Mouse (Mus musculus): ENCODE results near the gene Tecpr1. TPM values are rescaled to one million over a fixed set of nuclear protein-coding genes. Genes with fewer than 3 reads are reported as not detected.

Gene Tecpr1
- total and polyA plus RNA-seq, 3 experiments = 2.8 to 6.2 (median 6.0) TPM

GRCm38 (mm10) chr5:144162080-144162812 lies 61.2 kb downstream of the Tecpr1 start:
- H3K9me3 ChIP-seq (replicated peaks; ENCODE audit: low read length) = no peaks in the 10 kb centered on the region
- H3K9ac ChIP-seq (ENCODE audit: insufficient read depth, low read depth) = no peak overlapping the region
- no peak for TF ChIP-seq POLR2A (IDR thresholded peaks at IDR 0.05; ENCODE audit: low read depth, low read length)
- TF ChIP-seq PAX5 (IDR thresholded peaks at IDR 0.05; ENCODE audit: low read length) = no peak
- TF ChIP-seq CHD1 (IDR thresholded peaks at IDR 0.05; ENCODE audit: low read depth, low read length) = no peak
- no peak for TF ChIP-seq ELF1 (IDR thresholded peaks at IDR 0.05; ENCODE audit: low read depth, low read length)
- no peak for TF ChIP-seq USF1 (IDR thresholded peaks at IDR 0.05; ENCODE audit: low read depth, low read length)
- no peak for TF ChIP-seq ZKSCAN1 (IDR thresholded peaks at IDR 0.05; ENCODE audit: borderline replicate concordance, low read depth, low read length)
- TF ChIP-seq JUN (IDR thresholded peaks at IDR 0.05; ENCODE audit: insufficient read depth, low read depth, low read length) = no peak
- no peak for TF ChIP-seq KAT2A (IDR thresholded peaks at IDR 0.05; ENCODE audit: insufficient replicate concordance, low read length)
- no peak for TF ChIP-seq RAD21 (IDR thresholded peaks at IDR 0.05; ENCODE audit: low read depth, low read length)
- TF ChIP-seq GABPA (IDR thresholded peaks at IDR 0.05; ENCODE audit: insufficient replicate concordance, low read depth, low read length) = no peak
- no peak for TF ChIP-seq POLR2AphosphoS2 (IDR thresholded peaks at IDR 0.05; ENCODE audit: low read depth, low read length)
- no peak for TF ChIP-seq EP300 (IDR thresholded peaks at IDR 0.05; ENCODE audit: low read length)
- TF ChIP-seq SIN3A (IDR thresholded peaks at IDR 0.05; ENCODE audit: low read length) = no peak
- no peak for TF ChIP-seq TBP (conservative IDR thresholded peaks at IDR 0.05; ENCODE audit: low read depth, low read length)
- TF ChIP-seq USF2 (conservative IDR thresholded peaks at IDR 0.05; ENCODE audit: low read depth, low read length) = no peak
- no peak for TF ChIP-seq ZMIZ1 (IDR thresholded peaks at IDR 0.05; ENCODE audit: low read depth, low read length)
- TF ChIP-seq MEF2A (IDR thresholded peaks at IDR 0.05; ENCODE audit: borderline replicate concordance, low read depth, low read length) = no peak
- TF ChIP-seq MYC (IDR thresholded peaks at IDR 0.05; ENCODE audit: low read depth, low read length) = no peak
- no peak for DNase-seq (ENCODE audit: extremely low read depth)
- H3K4me1 ChIP-seq (ENCODE audit: control insufficient read depth in 1 of 2, insufficient read depth in 2 of 2) = peaks cover 3 to 17% of the 10 kb centered on the region in 2 experiments
- H3K36me3 ChIP-seq (replicated peaks in 1 of 2; ENCODE audit: control insufficient read depth in 1 of 2, insufficient read depth in 1 of 2, low read length in 1 of 2) = peaks cover 21 to 79% of the 10 kb centered on the region in 2 experiments
- no peak overlapping the region for H3K4me3 ChIP-seq (replicated peaks in 1 of 3; ENCODE audit: low read depth in 2 of 3, low read length in 2 of 3, poor library complexity in 1 of 3)
- H3K79me2 ChIP-seq (replicated peaks; ENCODE audit: control insufficient read depth, extremely low read depth, insufficient read depth, poor library complexity, severe bottlenecking) = no peaks in the 10 kb centered on the region
- H3K4me2 ChIP-seq (ENCODE audit: insufficient read depth, low read depth, poor library complexity, severe bottlenecking) = no peak overlapping the region
- no peak overlapping the region for H3K27ac ChIP-seq (ENCODE audit: insufficient read depth, low read depth)
- in situ Hi-C loops (cut with MboI; ENCODE audit: low pct_ligation_motif_present, low pct_unique_long_range_greater_than_20kb, low sequenced_read_pairs) (no loop called here), dilution Hi-C loops (cut with MboI; ENCODE audit: extremely low pct_ligation_motif_present, extremely low pct_unique_long_range_greater_than_20kb, low sequenced_read_pairs) (no loop called here)
- no peaks in the 10 kb centered on the region for H3K27me3 ChIP-seq (replicated peaks)

DNA sequence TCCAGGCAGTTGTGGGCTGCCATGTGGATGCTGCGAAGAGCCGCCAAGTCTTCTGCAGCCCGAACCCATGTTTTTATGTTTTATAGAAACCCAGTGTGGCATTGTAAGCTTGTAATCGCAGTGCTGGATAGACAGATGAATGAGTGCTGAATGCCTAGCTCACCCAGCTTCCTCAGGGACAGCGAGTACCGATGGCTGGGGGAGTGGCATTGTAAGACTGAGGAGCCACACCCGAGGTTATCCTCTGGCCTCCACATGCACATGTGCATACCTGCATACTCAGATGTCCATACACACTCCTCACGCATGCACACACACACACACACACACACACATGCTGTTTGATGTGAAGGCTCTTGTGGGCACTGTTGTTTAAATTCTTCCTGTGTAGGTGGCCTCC lies 64.3 kb downstream of the Tecpr1 start:
- peaks cover 23 to 76% of the 10 kb centered on the region in 2 experiments for H3K36me3 ChIP-seq (replicated peaks in 1 of 2; ENCODE audit: control insufficient read depth in 1 of 2, insufficient read depth in 1 of 2, low read length in 1 of 2)
- no peak overlapping the region for H3K4me2 ChIP-seq (ENCODE audit: insufficient read depth, low read depth, poor library complexity, severe bottlenecking)
- H3K9me3 ChIP-seq (replicated peaks; ENCODE audit: low read length) = no peaks in the 10 kb centered on the region
- no peak overlapping the region for H3K4me3 ChIP-seq (replicated peaks in 1 of 3; ENCODE audit: low read depth in 2 of 3, low read length in 2 of 3, poor library complexity in 1 of 3)
- no peak overlapping the region for H3K27ac ChIP-seq (ENCODE audit: insufficient read depth, low read depth)
- H3K4me1 ChIP-seq (ENCODE audit: control insufficient read depth in 1 of 2, insufficient read depth in 2 of 2) = peaks cover 0 to 3% of the 10 kb centered on the region in 2 experiments; a peak in 1 of 4 replicates
- in situ Hi-C loops (cut with MboI; ENCODE audit: low pct_ligation_motif_present, low pct_unique_long_range_greater_than_20kb, low sequenced_read_pairs) (loop anchor here (5.0 kb wide), 1 partner anchor 117 kb away; no protein-coding TSS in a partner anchor), dilution Hi-C loops (cut with MboI; ENCODE audit: extremely low pct_ligation_motif_present, extremely low pct_unique_long_range_greater_than_20kb, low sequenced_read_pairs) (no loop called here)
- TF ChIP-seq RAD21 (IDR thresholded peaks at IDR 0.05; ENCODE audit: low read depth, low read length) (no peak), MYC (IDR thresholded peaks at IDR 0.05; ENCODE audit: low read depth, low read length) (no peak), JUND (conservative IDR thresholded peaks at IDR 0.05; ENCODE audit: low read depth, low read length) (no peak), ZNF384 (IDR thresholded peaks at IDR 0.05; ENCODE audit: low read depth, low read length) (no peak), RCOR1 (conservative IDR thresholded peaks at IDR 0.05; ENCODE audit: low read depth, low read length) (no peak), TBP (conservative IDR thresholded peaks at IDR 0.05; ENCODE audit: low read depth, low read length) (no peak), NELFE (IDR thresholded peaks at IDR 0.05; ENCODE audit: low read depth, low read length) (no peak), MAX (IDR thresholded peaks at IDR 0.05; ENCODE audit: low read length) (no peak), TCF12 (IDR thresholded peaks at IDR 0.05; ENCODE audit: low read depth, low read length) (no peak), USF1 (IDR thresholded peaks at IDR 0.05; ENCODE audit: low read depth, low read length) (no peak), CHD1 (IDR thresholded peaks at IDR 0.05; ENCODE audit: low read depth, low read length) (no peak), NRF1 (IDR thresholded peaks at IDR 0.05; ENCODE audit: low read depth, low read length) (no peak), GABPA (IDR thresholded peaks at IDR 0.05; ENCODE audit: insufficient replicate concordance, low read depth, low read length) (no peak), JUN (IDR thresholded peaks at IDR 0.05; ENCODE audit: insufficient read depth, low read depth, low read length) (no peak)
- DNase-seq (ENCODE audit: extremely low read depth) = no peak
- no peaks in the 10 kb centered on the region for H3K27me3 ChIP-seq (replicated peaks)
- no peaks in the 10 kb centered on the region for H3K79me2 ChIP-seq (replicated peaks; ENCODE audit: control insufficient read depth, extremely low read depth, insufficient read depth, poor library complexity, severe bottlenecking)
- H3K9ac ChIP-seq (ENCODE audit: insufficient read depth, low read depth) = no peak overlapping the region
